Mouse (Mus musculus) 3134 (cell line): Measurements from ENCODE around the gene Sost.
A peak's percentile ranks its signal among the peaks of the same experiment; 100 is the strongest.
"Not testable (repeated sequence)": the region's sequence is repeated elsewhere in the genome, so short reads cannot be mapped to it uniquely, and the experiment has no call there.

Experiments
- DNase-seq: peaks from one replicate; pipeline ENCODE4 v3.0.0-alpha.2; 2011; ENCODE audit warnings: low spot score; ENCODE audit not compliant: insufficient read length; ENCODE audit errors: extremely low read depth

The Sost gene

DNA sequence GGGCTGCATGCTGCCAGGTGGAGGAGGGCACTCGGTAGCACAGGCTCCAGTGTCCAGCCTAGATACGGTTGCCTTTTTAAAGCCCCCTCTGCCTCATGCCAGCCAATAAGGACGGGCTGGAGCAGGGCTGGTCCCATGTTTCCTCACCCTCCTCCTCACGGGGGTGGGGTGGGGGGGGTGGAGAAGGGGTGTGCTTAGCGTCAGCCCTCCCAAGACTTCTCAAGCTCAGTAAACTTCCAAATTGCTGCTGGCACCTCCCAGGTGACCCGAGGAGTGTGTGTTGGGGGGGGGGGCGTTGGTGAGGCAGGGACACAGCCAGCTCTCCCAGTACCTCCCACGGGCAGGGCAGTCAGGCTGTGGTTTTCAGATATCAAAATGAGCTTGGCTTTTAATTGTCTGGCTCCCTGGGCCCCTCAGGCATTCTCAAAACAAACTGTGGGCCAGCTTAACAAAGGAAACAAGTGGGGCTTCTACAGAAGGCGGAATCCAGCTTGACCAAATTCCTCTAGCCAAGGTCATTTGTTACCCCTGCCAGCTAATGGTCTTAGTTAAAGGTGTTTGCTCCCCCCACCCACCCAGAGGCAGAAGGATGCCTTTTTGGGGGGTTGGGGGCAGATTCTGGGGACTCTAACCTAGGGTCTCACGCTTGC, at the start of gene Sost:
Gene Sost, minus strand, starts transcription at position 51 of the 650 bp plus-strand sequence.
- DNase-seq: no peak

DNA sequence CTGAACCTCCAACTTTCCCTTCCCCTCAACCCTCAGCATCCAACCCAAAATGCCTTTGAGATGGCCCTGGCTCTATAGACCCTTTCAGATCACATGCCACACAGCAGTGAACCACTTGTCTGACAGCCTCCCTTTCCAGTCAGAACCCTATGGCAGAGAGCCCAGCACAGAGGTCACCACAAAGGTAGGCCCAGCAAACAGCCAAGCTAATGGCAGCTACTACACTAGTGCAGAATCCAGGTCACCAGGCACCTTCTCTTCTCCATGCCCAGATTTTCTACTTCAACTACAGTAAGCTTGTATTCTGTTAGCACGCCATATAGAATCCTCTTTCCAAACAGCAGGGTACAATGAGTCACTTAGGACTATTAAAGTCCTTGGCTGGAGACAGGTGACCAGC, 49.3 kb upstream of the Sost start:
- no peak for DNase-seq

GRCm38 (mm10) chr11:102015472-102015871, 48.7 kb upstream of the Sost start:
- DNase-seq: no peak

DNA sequence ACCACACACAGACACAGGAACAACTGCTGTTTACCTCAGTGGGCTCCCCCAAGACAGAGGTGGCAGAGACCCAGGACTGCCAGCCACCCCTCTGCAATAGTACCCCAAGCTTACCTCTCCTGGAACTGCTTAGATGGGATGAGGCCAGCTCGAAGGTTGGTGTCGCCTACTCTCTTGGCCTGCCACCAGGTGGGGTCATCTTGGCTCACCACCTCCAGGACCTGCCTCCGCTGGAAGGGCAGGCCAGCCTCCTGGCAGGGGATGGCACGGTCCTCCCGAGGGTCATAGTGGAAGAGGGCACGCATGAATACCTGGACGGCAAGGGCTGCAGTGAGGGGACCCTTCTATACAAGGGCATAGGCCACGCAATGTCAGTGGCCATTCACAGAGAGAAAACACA, 46.4 kb upstream of the Sost start:
- DNase-seq: no peak

DNA sequence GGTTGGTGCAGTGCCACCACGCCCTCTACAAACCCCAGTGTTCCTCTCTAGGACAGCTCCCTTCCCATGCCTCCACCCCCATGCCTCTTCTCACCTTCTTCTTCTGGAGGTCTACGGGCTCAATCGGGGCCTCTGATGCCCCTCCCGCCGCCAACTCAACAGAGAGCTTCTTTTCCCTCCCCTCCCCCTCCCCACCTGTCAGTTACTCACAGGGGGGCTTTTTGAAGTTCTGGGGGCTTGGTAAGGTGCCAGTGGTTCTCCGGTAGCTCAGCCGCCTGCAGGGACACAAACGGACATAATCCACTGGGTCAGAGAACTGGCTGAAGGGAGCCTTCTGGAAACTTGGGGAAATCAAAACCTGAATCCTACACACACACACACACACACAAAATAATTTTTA, 44.7 kb upstream of the Sost start:
- no peak for DNase-seq

- DNase-seq: no peak
These were observed 43.3 kb upstream of the Sost start for GRCm38 (mm10) chr11:102010140-102010539.

DNA sequence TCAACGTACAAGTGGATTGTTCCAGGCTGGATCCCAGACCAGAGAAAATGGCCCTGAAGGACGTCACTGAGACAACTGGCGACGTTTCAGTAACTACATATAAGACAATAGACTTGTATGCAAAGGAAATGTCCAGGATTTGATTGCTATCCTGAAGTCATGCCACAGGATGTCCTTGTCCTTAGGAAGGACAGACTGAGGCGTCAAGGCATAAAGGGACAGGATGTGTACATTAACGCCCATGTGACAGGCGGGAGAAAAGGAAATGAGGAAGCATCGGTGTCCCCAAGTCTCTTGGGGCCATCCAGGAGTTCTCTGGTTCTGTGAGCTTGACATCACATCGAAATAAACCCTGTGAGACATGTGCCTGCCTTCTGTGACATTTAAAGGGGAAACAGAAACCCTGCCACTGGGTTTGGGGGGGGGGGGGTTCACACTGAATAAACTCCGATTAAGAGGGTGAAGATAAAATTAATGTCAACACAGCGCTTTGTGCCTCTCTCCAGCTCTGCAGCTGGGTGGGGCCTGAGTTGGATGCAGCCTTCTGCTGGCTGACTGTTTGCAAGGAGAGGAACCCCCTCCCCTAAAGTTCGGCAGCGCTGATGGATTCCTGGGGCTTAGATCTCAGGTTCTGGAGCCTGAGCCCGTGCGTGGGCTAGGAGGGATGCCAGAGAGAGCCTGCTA, 42.3 kb upstream of the Sost start:
- no peak for DNase-seq

DNA sequence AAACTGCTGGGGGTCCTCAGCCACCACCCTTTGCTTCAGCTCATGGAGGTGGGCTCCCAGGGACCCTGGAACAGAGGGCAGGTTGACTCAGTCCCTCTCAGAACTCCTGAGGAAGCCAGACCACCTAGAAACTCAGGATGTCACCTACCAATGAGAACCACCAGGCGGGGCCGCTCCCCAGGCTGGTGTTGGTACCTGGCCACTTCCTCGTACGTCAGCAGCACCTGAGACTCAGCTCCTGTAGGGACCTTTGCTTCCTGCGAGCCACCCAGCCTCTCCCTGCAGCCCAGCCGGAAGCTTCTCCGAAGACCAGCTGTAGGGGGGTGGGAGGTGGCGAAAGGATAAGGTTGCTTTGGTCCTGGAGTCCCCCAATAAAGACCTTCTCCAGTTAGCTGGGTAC, 41.6 kb upstream of the Sost start:
- DNase-seq: no peak

- no peak for DNase-seq
These were observed 39.9 kb upstream of the Sost start for GRCm38 (mm10) chr11:102006688-102007087.

DNA sequence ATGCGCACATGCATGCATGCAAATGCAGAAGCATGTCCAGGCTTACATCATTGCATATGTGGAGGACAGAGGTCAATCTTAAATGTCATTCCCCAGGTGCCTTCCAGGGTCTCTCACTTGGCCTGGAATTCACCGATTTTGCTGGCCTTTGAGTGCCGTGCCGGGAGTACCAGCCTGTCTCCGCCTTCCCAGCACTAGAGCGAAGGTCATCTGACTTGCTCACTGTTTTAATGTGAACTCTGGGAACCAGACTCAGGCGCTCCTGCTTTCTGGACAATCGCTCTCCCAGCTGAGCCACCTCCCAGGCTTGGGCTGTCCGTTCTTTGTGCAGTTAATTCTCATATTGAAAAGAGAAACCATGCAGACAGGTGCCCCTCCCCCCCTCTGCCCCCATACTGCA, 39.5 kb upstream of the Sost start:
- DNase-seq: no peak

DNA sequence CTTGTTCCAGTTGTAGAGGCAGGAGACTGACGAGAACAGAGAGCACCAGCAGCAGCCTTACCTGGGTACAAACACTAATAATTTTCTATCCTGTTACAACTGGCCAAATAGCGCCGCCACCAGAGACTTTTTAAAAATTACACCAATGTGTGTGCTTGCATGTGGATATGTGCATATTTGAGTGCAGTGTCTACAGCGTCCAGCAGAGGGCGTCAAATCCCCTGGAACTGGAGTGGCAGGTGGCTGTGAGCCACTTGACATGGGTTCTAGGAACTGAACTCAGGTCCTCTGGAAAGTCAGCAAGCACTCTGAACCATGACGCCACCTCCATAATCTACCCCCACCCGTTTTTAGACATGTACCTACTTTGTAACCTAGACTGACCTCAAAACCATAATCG, 37.4 kb upstream of the Sost start:
- no peak for DNase-seq

DNA sequence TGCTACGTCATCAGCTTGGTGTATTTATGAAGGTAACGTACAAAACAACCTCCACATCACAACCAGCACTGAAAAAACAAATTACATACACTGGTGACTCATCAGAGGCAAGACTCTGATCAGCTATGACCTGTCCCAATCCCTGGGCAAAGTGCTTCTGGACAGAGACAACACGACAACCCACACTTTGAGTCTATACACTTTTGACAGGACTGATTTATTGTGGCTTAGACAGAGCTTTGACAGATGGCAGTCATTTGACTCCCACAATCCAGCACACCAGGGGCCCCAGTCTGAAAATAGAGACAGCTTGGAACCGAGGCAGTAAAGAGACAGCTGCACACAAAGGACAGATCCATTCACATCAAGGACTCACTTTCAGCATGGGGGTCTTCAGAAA, 32.7 kb upstream of the Sost start:
- DNase-seq: no peak

DNA sequence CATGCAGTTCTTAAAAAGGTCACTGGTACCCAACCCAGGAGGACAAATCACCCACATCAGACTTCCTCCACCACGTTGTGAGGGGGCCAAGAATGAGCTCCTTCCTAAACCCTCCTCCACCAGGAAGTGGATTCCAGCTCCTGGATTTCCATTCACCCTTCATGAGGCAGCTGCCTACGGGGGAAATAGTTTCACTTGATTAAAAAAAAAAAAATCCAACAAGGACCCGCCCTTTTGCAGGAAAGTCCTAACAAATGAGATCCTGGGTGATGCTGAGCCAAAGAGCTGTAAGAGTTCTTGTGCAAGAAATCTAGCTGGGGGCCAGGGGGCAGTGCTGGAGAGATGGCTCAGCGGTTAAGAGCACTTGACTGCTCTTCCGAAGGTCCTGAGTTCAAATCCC, 31.4 kb upstream of the Sost start:
- DNase-seq: peak; percentile 49

- DNase-seq: no peak
These were observed 29.1 kb upstream of the Sost start for GRCm38 (mm10) chr11:101995938-101996337.

- DNase-seq: no peak
These were observed 27.3 kb upstream of the Sost start for GRCm38 (mm10) chr11:101994100-101994499.

GRCm38 (mm10) chr11:101992411-101992810, 25.6 kb upstream of the Sost start:
- no peak for DNase-seq

GRCm38 (mm10) chr11:101991813-101992212, 25.0 kb upstream of the Sost start:
- no peak for DNase-seq

- DNase-seq: no peak
These were observed 23.4 kb upstream of the Sost start for GRCm38 (mm10) chr11:101990244-101990643.

DNA sequence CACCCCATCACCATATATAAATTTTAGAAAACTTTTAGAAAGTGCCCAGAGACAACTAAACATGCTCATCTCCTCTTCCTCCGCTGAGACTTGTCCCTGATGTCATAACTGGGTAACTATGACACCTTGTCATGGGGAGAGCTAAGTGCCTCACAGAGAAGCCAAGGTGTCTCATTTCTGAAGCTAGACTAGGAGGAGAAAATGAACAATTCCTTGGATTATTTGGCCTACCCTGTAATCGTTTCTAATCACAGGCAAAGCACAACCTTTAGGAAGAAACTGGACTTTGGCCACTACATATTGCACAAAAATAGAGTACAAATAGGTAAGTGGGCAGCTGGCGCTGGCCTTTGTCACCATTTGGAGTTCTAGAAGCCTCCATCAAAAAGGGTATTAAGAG, 20.1 kb upstream of the Sost start, which contains the start of gene Dusp3:
Gene Dusp3, minus strand, starts transcription at position 101 of the 400 bp plus-strand sequence.
- DNase-seq: no peak

GRCm38 (mm10) chr11:101985990-101986389, 19.2 kb upstream of the Sost start:
- DNase-seq: peak; percentile 64

GRCm38 (mm10) chr11:101985450-101985849, 18.6 kb upstream of the Sost start:
- not testable (repeated sequence) for DNase-seq
